ENCODE assay signal across 14 mouse cellular contexts in the genomic region with DNA sequence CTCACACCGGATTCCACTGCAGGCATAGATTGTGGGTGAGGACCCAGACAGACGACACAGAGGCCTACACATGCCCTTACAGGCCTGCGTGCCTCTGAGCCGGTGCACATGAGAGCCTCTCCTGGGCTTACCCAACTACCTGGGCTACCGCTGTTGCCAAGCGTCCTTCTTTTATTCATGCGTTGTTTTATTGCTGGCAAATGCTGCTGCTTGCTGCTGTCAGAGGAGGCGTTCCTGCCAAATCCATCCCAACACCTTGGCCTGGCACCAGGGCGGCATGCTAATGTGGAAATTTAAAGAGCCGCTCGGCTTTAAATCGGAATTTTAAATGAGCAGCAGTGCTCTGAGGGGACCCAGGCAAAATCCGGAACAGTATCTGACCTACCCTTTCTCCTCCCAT. TPM values are rescaled to one million over a fixed set of nuclear protein-coding genes. Genes with fewer than 3 reads are reported as not detected.
DNase-seq lines count a peak whose midpoint lies in the region; ATAC-seq and TF ChIP-seq lines count a peak whose summit lies in the region.
"Had no signal": no experiment of that assay in that cellular context is flagged by ENCODE, and none has a peak within 500 bp of the region (broad histone marks: within the 10 kb centered on the region; RNA-seq: fewer than 3 reads in every experiment).

No protein-coding gene starts in this region.

- H3K9me3 ChIP-seq in kidney, embryonic 14.5 days (ENCODE audit: control insufficient read depth, low read length), result no peaks in the 10 kb centered on the region
- no peaks in the 10 kb centered on the region for H3K9me3 ChIP-seq in lung, postnatal 0 days (ENCODE audit: low read length)

- no peak overlapping the region for H3K27ac ChIP-seq in kidney, embryonic 14.5 days (ENCODE audit: low read depth, low read length)
- H3K27ac ChIP-seq in lung, postnatal 0 days (ENCODE audit: low read length), result no peak overlapping the region
- H3K27ac ChIP-seq: liver, embryonic 14.5 days had no signal

- no peak for TF ChIP-seq CTCF in lung, postnatal 0 days (IDR thresholded peaks at IDR 0.05)

- no peak overlapping the region for H3K9ac ChIP-seq in kidney, embryonic 14.5 days (ENCODE audit: low read depth, low read length)
- no peak overlapping the region for H3K9ac ChIP-seq in lung, postnatal 0 days (replicated peaks; ENCODE audit: low read depth)
- H3K9ac ChIP-seq: liver, embryonic 14.5 days had no signal

- 45% methylated on average over 13 of the region's 13 CpGs for WGBS in kidney, embryonic 14.5 days
- WGBS in lung, postnatal 0 days, result 44% methylated on average over 13 of the region's 13 CpGs

- intact Hi-C loops in gastrocnemius, postnatal 14 days (cut with DNase I; ENCODE audit: low total_unique reads), result no loop called here

- peak; percentile 65 for DNase-seq in kidney, adult 18-20 months
- DNase-seq in brain, adult 2 months (ENCODE audit: low read depth, low spot score), result peak; percentile 72
- DNase-seq in cerebellum, postnatal 25 days, result peak; percentile 65 to 78
- peak; percentile 59 to 63 for DNase-seq in kidney, postnatal 36 days
- no peak for DNase-seq in gastrocnemius, postnatal 14 days
- DNase-seq in thymus, postnatal 4 days, result no peak
- no peak for DNase-seq in lung, postnatal 0 days (ENCODE audit: low spot score)
- DNase-seq: gastrocnemius, postnatal 36 days; heart, postnatal 4 days; layer of hippocampus, adult 9-11 months; spleen, adult 18-20 months had no signal

- H3K27me3 ChIP-seq in kidney, embryonic 14.5 days (ENCODE audit: control insufficient read depth, insufficient read depth, low read length), result no peaks in the 10 kb centered on the region
- H3K27me3 ChIP-seq in lung, postnatal 0 days (replicated peaks; ENCODE audit: insufficient read depth, low read length), result no peaks in the 10 kb centered on the region

- no peak for TF ChIP-seq EP300 in lung, postnatal 0 days (IDR thresholded peaks at IDR 0.05)

- no peaks in the 10 kb centered on the region for H3K36me3 ChIP-seq in kidney, embryonic 14.5 days (ENCODE audit: control insufficient read depth, insufficient read depth, low read length)
- H3K36me3 ChIP-seq in lung, postnatal 0 days (ENCODE audit: insufficient read depth, low read length), result no peaks in the 10 kb centered on the region

- H3K4me3 ChIP-seq in kidney, embryonic 14.5 days (ENCODE audit: low read length), result no peak overlapping the region
- H3K4me3 ChIP-seq in lung, postnatal 0 days (ENCODE audit: low read depth, low read length), result no peak overlapping the region

- ATAC-seq in kidney, embryonic 14.5 days (ENCODE audit: low FRiP score, low TSS enrichment), result no peak
- ATAC-seq in lung, postnatal 0 days, result no peak

- 0 out of 2 replicates have a peak, but pooled peaks cover 1% of the 10 kb centered on the region for H3K4me1 ChIP-seq in kidney, embryonic 14.5 days (ENCODE audit: control insufficient read depth, insufficient read depth, low read length)
- H3K4me1 ChIP-seq in lung, postnatal 0 days (ENCODE audit: insufficient read depth, low read depth, low read length), result 0 out of 2 replicates have a peak, but pooled peaks cover 3% of the 10 kb centered on the region

- H3K4me2 ChIP-seq in kidney, embryonic 14.5 days (replicated peaks; ENCODE audit: low read depth, low read length), result no peak overlapping the region
- H3K4me2 ChIP-seq in lung, postnatal 0 days (replicated peaks; ENCODE audit: low read depth, low read length), result no peak overlapping the region

RNA-seq across cellular contexts. Expression of a gene that starts 39.6 kb away (rescaled TPM):
- not detected in 2 replicates for polyA plus RNA-seq in kidney, embryonic 14.5 days (2014; fragmentation: Nextera tagmentation; extraction: Ambion mirVana)
- total RNA-seq in gastrocnemius, postnatal 14 days (2021), result not detected
- polyA plus RNA-seq in lung, postnatal 0 days (2015; fragmentation: Nextera tagmentation; extraction: Ambion mirVana), result not detected in 2 replicates
- total RNA-seq: gastrocnemius, postnatal 36 days; heart, postnatal 4 days; megakaryocyte, adult 5-6 weeks had no signal
- polyA plus RNA-seq: liver, embryonic 14.5 days had no signal

RNA-seq across cellular contexts. Expression of a gene that starts 58.3 kb away (rescaled TPM):
- polyA plus RNA-seq in kidney, embryonic 14.5 days (2014; fragmentation: Nextera tagmentation; extraction: Ambion mirVana), result 0.87 and 1.7 TPM in 2 replicates
- total RNA-seq in gastrocnemius, postnatal 14 days (2021), result under 1 TPM; 0.20 to 0.29 TPM
- polyA plus RNA-seq in lung, postnatal 0 days (2015; fragmentation: Nextera tagmentation; extraction: Ambion mirVana), result 11.8 and 18.6 TPM in 2 replicates
- total RNA-seq: gastrocnemius, postnatal 36 days; megakaryocyte, adult 5-6 weeks had no signal

Comparison
In these comparisons a context has a peak if more than half of its experiments do, and no peak if none do; other contexts are left out.
1. DNase-seq: peak in kidney, adult 18-20 months (single experiment), brain, adult 2 months (single experiment), cerebellum, postnatal 25 days (2 of 2) and kidney, postnatal 36 days (2 of 2); none in gastrocnemius, postnatal 14 days (single experiment), thymus, postnatal 4 days (single experiment) and lung, postnatal 0 days (single experiment).